Mouse (Mus musculus): ENCODE data around the gene Cdkal1. TPM values are rescaled to one million over a fixed set of nuclear protein-coding genes. Genes with fewer than 3 reads are reported as not detected.

Cdkal1 gene
- polyA plus RNA-seq, 1 experiment from 2014 or later: 14.7 TPM

DNA sequence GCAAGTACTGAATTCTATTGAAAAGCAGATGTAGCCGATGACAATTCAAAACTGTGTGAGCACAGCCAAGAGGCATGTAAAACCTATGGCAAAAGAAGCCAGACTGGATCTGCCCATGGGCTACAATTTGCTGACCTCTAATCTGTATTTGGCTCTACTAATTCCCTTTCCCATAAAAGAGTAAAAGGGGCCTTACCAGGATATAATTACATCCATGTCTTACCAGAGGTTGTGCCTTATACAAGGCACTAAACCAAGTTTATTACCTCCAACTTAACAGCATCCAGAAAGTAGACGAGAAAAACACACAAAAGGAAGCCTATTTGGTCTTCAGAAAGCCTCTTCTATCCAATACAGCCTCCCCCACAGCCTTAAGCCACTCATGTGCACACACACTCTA is 213.2 kb downstream of the Cdkal1 start:
- no peak for DNase-seq (ENCODE audit: low spot score)

DNA sequence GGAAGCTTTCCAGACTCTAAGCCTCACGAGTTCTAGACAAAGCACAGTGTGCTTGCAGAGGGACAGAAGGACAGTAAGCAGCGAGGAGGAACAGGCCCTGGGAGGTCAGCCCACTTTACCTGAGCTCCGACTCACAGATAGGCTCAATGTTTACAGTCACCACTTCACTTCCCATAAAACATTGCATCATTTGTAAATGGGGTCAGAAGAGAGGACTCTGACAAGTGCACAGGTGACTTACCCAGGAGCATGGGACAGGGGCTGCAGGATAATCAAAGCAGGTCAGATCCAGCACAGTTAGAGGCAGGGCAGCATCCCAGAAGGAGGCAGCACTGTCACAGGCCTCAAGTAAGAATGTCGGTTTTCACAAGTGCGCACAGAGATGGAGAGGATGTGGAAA is 214.3 kb downstream of the Cdkal1 start:
- WGBS: 74% methylated on average over 5 of the region's 5 CpGs

More for the DNA sequence above, 213.2 kb downstream of the Cdkal1 start:
- Histone ChIP-seq H3K27ac (replicated peaks) (no peak overlapping the region), H3K4me1 (replicated peaks; ENCODE audit: control insufficient read depth, insufficient read depth) (0 out of 2 replicates have a peak, but pooled peaks cover 3% of the 10 kb centered on the region), H3K36me3 (ENCODE audit: control insufficient read depth, insufficient read depth, low read length) (no peaks in the 10 kb centered on the region), H3K4me3 (ENCODE audit: low read depth, low read length) (no peak overlapping the region), H3K27me3 (ENCODE audit: control insufficient read depth, insufficient read depth, low read length) (no peaks in the 10 kb centered on the region), H3K9me3 (ENCODE audit: control insufficient read depth, low read length) (no peaks in the 10 kb centered on the region), H3K4me2 (replicated peaks; ENCODE audit: low read depth) (no peak overlapping the region), H3K9ac (ENCODE audit: low read length) (no peak overlapping the region)
- no peak for ATAC-seq (ENCODE audit: low FRiP score, low TSS enrichment)
- 80% methylated on average over 2 of the region's 2 CpGs for WGBS
- no peak for TF ChIP-seq CTCF (IDR thresholded peaks at IDR 0.05; ENCODE audit: low read depth)
- TF ChIP-seq EP300 (optimal IDR thresholded peaks at IDR 0.05): no peak

DNA sequence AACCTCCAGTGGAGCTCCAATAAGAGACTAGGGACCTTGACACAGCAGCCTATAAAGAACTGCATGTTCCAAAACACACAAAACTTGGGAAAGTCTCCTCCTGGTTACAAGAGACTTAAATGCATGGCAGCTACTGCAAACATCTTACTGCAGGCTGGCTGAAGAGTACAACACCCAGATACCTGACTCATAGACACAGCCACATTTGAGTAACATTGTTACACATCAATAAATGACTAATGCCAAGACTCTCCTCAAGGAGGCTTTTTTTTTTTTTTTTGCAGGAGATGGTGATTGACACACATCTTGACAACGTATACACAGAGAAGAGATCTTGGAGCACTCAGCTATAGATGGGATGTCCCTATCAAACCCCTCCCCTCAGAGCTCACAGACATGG is 215.3 kb downstream of the Cdkal1 start:
- no peaks in the 10 kb centered on the region for H3K27me3 ChIP-seq (ENCODE audit: control insufficient read depth, insufficient read depth, low read length)
- H3K27ac ChIP-seq (replicated peaks): no peak overlapping the region
- H3K4me2 ChIP-seq (replicated peaks; ENCODE audit: low read depth): no peak overlapping the region
- H3K4me3 ChIP-seq (ENCODE audit: low read depth, low read length): no peak overlapping the region
- no peak for ATAC-seq (ENCODE audit: low FRiP score, low TSS enrichment)
- H3K36me3 ChIP-seq (ENCODE audit: control insufficient read depth, insufficient read depth, low read length): no peaks in the 10 kb centered on the region
- no peaks in the 10 kb centered on the region for H3K9me3 ChIP-seq (ENCODE audit: control insufficient read depth, low read length)
- 88% methylated on average over 1 of the region's 1 CpGs for WGBS
- H3K4me1 ChIP-seq (replicated peaks; ENCODE audit: control insufficient read depth, insufficient read depth): 0 out of 2 replicates have a peak, but pooled peaks cover 3% of the 10 kb centered on the region
- TF ChIP-seq CTCF (IDR thresholded peaks at IDR 0.05; ENCODE audit: low read depth) (no peak), EP300 (optimal IDR thresholded peaks at IDR 0.05) (no peak)
- no peak overlapping the region for H3K9ac ChIP-seq (ENCODE audit: low read length)
- no peak for DNase-seq (ENCODE audit: low spot score)

More for the DNA sequence above, 214.3 kb downstream of the Cdkal1 start:
- Histone ChIP-seq H3K9ac (ENCODE audit: low read length) (no peak overlapping the region), H3K27me3 (ENCODE audit: control insufficient read depth, insufficient read depth, low read length) (no peaks in the 10 kb centered on the region), H3K4me2 (replicated peaks; ENCODE audit: low read depth) (no peak overlapping the region), H3K36me3 (ENCODE audit: control insufficient read depth, insufficient read depth, low read length) (no peaks in the 10 kb centered on the region), H3K4me1 (replicated peaks; ENCODE audit: control insufficient read depth, insufficient read depth) (0 out of 2 replicates have a peak, but pooled peaks cover 3% of the 10 kb centered on the region), H3K4me3 (ENCODE audit: low read depth, low read length) (no peak overlapping the region), H3K27ac (replicated peaks) (no peak overlapping the region), H3K9me3 (ENCODE audit: control insufficient read depth, low read length) (no peaks in the 10 kb centered on the region)
- TF ChIP-seq EP300 (optimal IDR thresholded peaks at IDR 0.05) (no peak), CTCF (IDR thresholded peaks at IDR 0.05; ENCODE audit: low read depth) (no peak)
- DNase-seq (ENCODE audit: low spot score): no peak
- no peak for ATAC-seq (ENCODE audit: low FRiP score, low TSS enrichment)

DNA sequence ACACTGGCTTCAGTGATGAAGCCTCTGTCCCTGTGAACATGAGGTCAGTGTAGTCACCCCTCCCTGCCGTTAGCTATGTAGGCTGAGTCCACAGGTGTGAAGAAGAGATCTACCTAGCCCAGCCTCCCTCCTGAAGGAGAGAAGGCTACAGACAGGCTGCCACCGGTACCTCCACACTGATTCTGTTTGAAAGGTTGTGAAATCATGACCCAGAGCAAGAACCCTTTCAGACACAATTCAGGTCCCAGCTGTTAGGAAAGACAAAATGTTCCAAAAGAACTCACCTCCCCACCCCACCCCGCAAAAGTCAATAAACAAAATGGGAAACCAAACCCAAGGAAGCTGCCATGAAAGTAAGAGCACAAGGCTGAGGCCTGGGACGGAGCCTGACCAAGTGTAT is 217.2 kb downstream of the Cdkal1 start:
- Histone ChIP-seq H3K4me3 (ENCODE audit: low read depth, low read length) (no peak overlapping the region), H3K9me3 (ENCODE audit: control insufficient read depth, low read length) (no peaks in the 10 kb centered on the region), H3K27ac (replicated peaks) (0 out of 2 replicates have a peak overlapping the region, but pooled peaks have one; percentile 3), H3K27me3 (ENCODE audit: control insufficient read depth, insufficient read depth, low read length) (no peaks in the 10 kb centered on the region), H3K36me3 (ENCODE audit: control insufficient read depth, insufficient read depth, low read length) (no peaks in the 10 kb centered on the region), H3K4me2 (replicated peaks; ENCODE audit: low read depth) (no peak overlapping the region), H3K9ac (ENCODE audit: low read length) (no peak overlapping the region), H3K4me1 (replicated peaks; ENCODE audit: control insufficient read depth, insufficient read depth) (0 out of 2 replicates have a peak, but pooled peaks cover 3% of the 10 kb centered on the region)
- DNase-seq (ENCODE audit: low spot score) (no peak), ATAC-seq (ENCODE audit: low FRiP score, low TSS enrichment) (no peak)
- 65% methylated on average over 4 of the region's 4 CpGs for WGBS
- TF ChIP-seq CTCF (IDR thresholded peaks at IDR 0.05; ENCODE audit: low read depth) (no peak), EP300 (optimal IDR thresholded peaks at IDR 0.05) (no peak)

DNA sequence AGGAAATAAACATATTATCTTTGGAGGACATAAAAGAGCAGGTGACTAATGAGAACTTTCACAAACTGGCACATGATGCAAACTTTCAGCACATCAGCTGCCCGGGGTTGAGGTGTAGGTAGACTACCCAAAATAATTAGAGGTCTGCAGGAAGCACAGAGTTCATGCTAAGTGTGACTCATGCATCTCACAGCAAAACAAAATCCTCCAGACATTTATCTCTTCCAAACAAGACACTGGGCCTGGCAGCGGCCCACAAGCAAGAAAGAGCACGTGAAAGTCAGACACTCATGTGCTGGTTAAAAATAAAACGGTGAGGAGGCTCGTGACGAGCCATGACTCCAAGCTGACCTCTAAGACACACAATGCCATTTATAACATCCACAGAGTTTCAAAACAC is 217.7 kb downstream of the Cdkal1 start:
- DNase-seq (ENCODE audit: low spot score) (no peak), ATAC-seq (ENCODE audit: low FRiP score, low TSS enrichment) (no peak)
- H3K4me3 ChIP-seq (ENCODE audit: low read depth, low read length): no peak overlapping the region
- 0 out of 2 replicates have a peak, but pooled peaks cover 3% of the 10 kb centered on the region for H3K4me1 ChIP-seq (replicated peaks; ENCODE audit: control insufficient read depth, insufficient read depth)
- H3K36me3 ChIP-seq (ENCODE audit: control insufficient read depth, insufficient read depth, low read length): no peaks in the 10 kb centered on the region
- H3K27ac ChIP-seq (replicated peaks): no peak overlapping the region
- TF ChIP-seq EP300 (optimal IDR thresholded peaks at IDR 0.05) (no peak), CTCF (IDR thresholded peaks at IDR 0.05; ENCODE audit: low read depth) (no peak)
- H3K9ac ChIP-seq (ENCODE audit: low read length): no peak overlapping the region
- H3K4me2 ChIP-seq (replicated peaks; ENCODE audit: low read depth): no peak overlapping the region
- WGBS: 25% methylated on average over 6 of the region's 6 CpGs
- no peaks in the 10 kb centered on the region for H3K27me3 ChIP-seq (ENCODE audit: control insufficient read depth, insufficient read depth, low read length)
- H3K9me3 ChIP-seq (ENCODE audit: control insufficient read depth, low read length): no peaks in the 10 kb centered on the region

DNA sequence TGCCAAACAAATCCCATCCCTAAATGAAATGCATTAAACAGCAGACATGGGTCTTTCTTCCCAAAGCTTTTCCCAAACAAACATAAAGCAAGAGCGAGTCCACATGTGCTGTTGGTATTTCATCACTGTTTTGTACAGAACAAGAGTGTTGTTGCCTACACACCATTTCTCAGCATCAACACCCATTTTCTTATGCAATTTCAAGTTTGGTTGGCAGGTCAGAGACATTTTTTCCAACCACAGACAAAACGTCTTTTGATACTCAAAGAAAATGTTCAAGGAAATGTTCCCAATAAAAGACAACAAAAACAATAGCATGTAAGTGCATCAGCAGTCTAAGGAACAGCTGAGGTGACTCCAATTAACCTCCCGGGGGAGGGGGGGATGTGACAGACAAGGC is 219.9 kb downstream of the Cdkal1 start:
- H3K9me3 ChIP-seq (ENCODE audit: control insufficient read depth, low read length): no peaks in the 10 kb centered on the region
- H3K36me3 ChIP-seq (ENCODE audit: control insufficient read depth, insufficient read depth, low read length): no peaks in the 10 kb centered on the region
- H3K27ac ChIP-seq (replicated peaks): no peak overlapping the region
- H3K27me3 ChIP-seq (ENCODE audit: control insufficient read depth, insufficient read depth, low read length): no peaks in the 10 kb centered on the region
- 0 out of 2 replicates have a peak, but pooled peaks cover 3% of the 10 kb centered on the region for H3K4me1 ChIP-seq (replicated peaks; ENCODE audit: control insufficient read depth, insufficient read depth)
- DNase-seq (ENCODE audit: low spot score) (no peak), ATAC-seq (ENCODE audit: low FRiP score, low TSS enrichment) (no peak)
- no peak overlapping the region for H3K9ac ChIP-seq (ENCODE audit: low read length)
- TF ChIP-seq CTCF (IDR thresholded peaks at IDR 0.05; ENCODE audit: low read depth) (no peak), EP300 (optimal IDR thresholded peaks at IDR 0.05) (no peak)
- H3K4me2 ChIP-seq (replicated peaks; ENCODE audit: low read depth): no peak overlapping the region
- H3K4me3 ChIP-seq (ENCODE audit: low read depth, low read length): no peak overlapping the region
- WGBS: 59% methylated on average over 3 of the region's 3 CpGs
